Mouse (Mus musculus) bone marrow, adult 2 months (tissue): ENCODE measurements around the gene Rfesd. TPM values are rescaled to one million over a fixed set of nuclear protein-coding genes. Genes with fewer than 3 reads are reported as not detected.

ENCODE experiments used
- H3K27ac ChIP-seq: fragments of 200-500 bp; 2 replicates; pipeline ENCODE4 v1.5.1; 2012; ENCODE audit warnings: low read depth, mild to moderate bottlenecking, control low read depth, inconsistent platforms, low read length; ENCODE audit not compliant: control insufficient read depth, poor library complexity, insufficient read depth
- H3K4me1 ChIP-seq: fragments of 200-500 bp; 2 replicates; pipeline ENCODE4 v1.6.1; 2011; ENCODE audit warnings: low read length; ENCODE audit not compliant: control insufficient read depth, insufficient read depth
- H3K4me3 ChIP-seq: fragments of 200-500 bp; replicated peaks from 2 replicates; pipeline ENCODE3; 2011; ENCODE audit warnings: mild to moderate bottlenecking, low read depth, low read length, control low read depth; ENCODE audit not compliant: control insufficient read depth
- CTCF ChIP-seq: fragments of 200-500 bp; IDR thresholded peaks from 2 replicates; pipeline ENCODE4 v1.5.1; 2011; ENCODE audit warnings: low read length, control low read depth; ENCODE audit not compliant: control insufficient read depth, insufficient read depth
- POLR2A ChIP-seq: fragments of 200-500 bp; IDR thresholded peaks from 2 replicates; pipeline ENCODE4 v1.6.1; 2011; ENCODE audit warnings: low read depth, mild to moderate bottlenecking, control low read depth, low read length, borderline replicate concordance; ENCODE audit not compliant: control insufficient read depth
- WGBS: fragments of 180-500 bp; shearing (Covaris S2); methylation state at CpG from one replicate; pipeline ENCODE4 v1.1.7; 2018; 5-methylcytosine and 5-hydroxymethylcytosine counted together
- polyA plus RNA-seq: library from polyadenylated mRNA; stranded (reverse); fragments of >200 nt; gene quantifications from 2 replicates; pipeline ENCODE4 v1.2.4, GENCODE M21; 2011; ENCODE audit warnings: low replicate concordance; ENCODE audit not compliant: missing spikeins, insufficient read depth, insufficient read length

The Rfesd gene
- polyA plus RNA-seq, 1 experiment: 55.3 TPM

- TF ChIP-seq POLR2A (no peak), CTCF (no peak)
- H3K4me1 ChIP-seq: no peaks in the 10 kb centered on the region; the same call in 1 of the 2 replicates
- no peak overlapping the region for H3K27ac ChIP-seq
- H3K4me3 ChIP-seq: no peak overlapping the region
- 81% methylated on average over 2 of the region's 2 CpGs for WGBS
Measured at GRCm38 (mm10) chr13:75974481-75974880, 44.0 kb downstream of the Rfesd start.

GRCm38 (mm10) chr13:75966850-75967249 is 51.7 kb downstream of the Rfesd start, which contains the start of gene Spata9:
Gene Spata9 (plus strand): TSS chr13:75967150.
- no peak within 1 kb of the TSS for H3K27ac ChIP-seq
- 77% methylated on average over 1 of the region's 1 CpGs for WGBS
- no peak within 1 kb of the TSS for H3K4me3 ChIP-seq
- no peak for TF ChIP-seq CTCF
- TF ChIP-seq POLR2A: no peak
- no peaks in the 10 kb centered on the region for H3K4me1 ChIP-seq

GRCm38 (mm10) chr13:75955357-75955992 is 63.0 kb downstream of the Rfesd start:
- TF ChIP-seq POLR2A (no peak), CTCF (no peak)
- no peak overlapping the region for H3K27ac ChIP-seq
- H3K4me3 ChIP-seq: no peak overlapping the region
- no peaks in the 10 kb centered on the region for H3K4me1 ChIP-seq

Other genes starting within 250 kb of the Rfesd start
- 27.7 and 64.5 TPM in 2 replicates for gene Glrx, start 178.9 kb downstream of the Rfesd start, polyA plus RNA-seq
- gene Rhobtb3, start 74.8 kb downstream of the Rfesd start, polyA plus RNA-seq: 2.3 and 11.0 TPM in 2 replicates
- not detected in 2 replicates for gene Spata9, start 51.6 kb downstream of the Rfesd start, polyA plus RNA-seq
- not detected in 2 replicates for gene Gpr150, start 38.3 kb upstream of the Rfesd start, polyA plus RNA-seq
- 0.82 and 2.4 TPM in 2 replicates for gene Arsk, start 79.9 kb upstream of the Rfesd start, polyA plus RNA-seq
- 3.3 and 10.3 TPM in 2 replicates for gene Ttc37, start 80.0 kb upstream of the Rfesd start, polyA plus RNA-seq